Mouse (Mus musculus): ENCODE measurements at regions not wholly inside any gene's neighbourhood (a gene's known extent, or its start where the extent isn't known, plus 50 kb on each side); places are given as distances from the start of the nearest gene placed in this dataset.

DNA sequence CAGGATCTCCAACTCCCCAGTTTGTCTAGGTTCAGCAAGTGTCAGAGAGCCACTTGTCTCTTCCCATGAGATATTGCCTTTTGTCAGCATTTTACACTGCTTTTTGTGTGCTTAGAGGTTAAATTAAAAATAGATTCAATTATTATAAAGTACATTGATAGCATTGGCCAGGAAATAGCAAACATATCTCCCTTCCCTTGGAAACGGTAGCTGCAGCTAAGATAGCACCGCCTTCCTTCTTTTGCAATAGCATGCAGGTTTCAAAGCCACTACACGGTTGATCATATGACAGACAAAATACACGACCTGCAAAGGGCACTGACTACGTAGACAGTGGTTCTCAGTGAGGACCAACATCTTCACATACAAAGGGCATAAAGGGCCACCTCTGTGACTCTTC is 59.1 kb upstream of the Cnksr3 start:
- ATAC-seq (ENCODE audit: insufficient number of reproducible peaks, low FRiP score, low TSS enrichment), result no peak

- ATAC-seq (ENCODE audit: insufficient number of reproducible peaks, low FRiP score, low TSS enrichment), result peak; percentile 90
Observed at GRCm38 (mm10) chr10:7268386-7269033, 56.5 kb upstream of the Cnksr3 start.

GRCm38 (mm10) chr10:7267903-7268302 is 55.9 kb upstream of the Cnksr3 start:
- ATAC-seq (ENCODE audit: insufficient number of reproducible peaks, low FRiP score, low TSS enrichment), result peak; percentile 77

DNA sequence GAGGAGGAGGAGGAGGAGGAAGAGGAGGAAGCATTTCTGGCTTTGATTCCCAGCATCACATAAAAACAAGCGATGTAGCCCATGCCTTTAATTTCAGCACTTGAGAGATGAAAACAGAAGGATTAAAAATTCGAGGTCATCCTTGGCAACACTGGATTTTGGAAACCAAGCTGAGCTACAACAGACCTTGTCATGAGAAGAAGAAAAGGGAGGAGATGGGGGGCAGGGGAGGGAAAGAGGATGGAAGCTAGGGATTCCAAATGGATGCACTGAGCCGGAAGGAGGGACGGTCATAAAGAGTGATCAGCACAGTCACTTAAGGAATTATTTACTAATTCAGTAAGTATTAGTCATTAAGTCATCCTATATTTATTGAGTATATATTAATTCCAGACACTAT is 55.1 kb upstream of the Cnksr3 start:
- ATAC-seq (ENCODE audit: insufficient number of reproducible peaks, low FRiP score, low TSS enrichment), result no peak

- ATAC-seq (ENCODE audit: insufficient number of reproducible peaks, low FRiP score, low TSS enrichment), result no peak
Observed at GRCm38 (mm10) chr10:7265412-7265811, 53.4 kb upstream of the Cnksr3 start.

DNA sequence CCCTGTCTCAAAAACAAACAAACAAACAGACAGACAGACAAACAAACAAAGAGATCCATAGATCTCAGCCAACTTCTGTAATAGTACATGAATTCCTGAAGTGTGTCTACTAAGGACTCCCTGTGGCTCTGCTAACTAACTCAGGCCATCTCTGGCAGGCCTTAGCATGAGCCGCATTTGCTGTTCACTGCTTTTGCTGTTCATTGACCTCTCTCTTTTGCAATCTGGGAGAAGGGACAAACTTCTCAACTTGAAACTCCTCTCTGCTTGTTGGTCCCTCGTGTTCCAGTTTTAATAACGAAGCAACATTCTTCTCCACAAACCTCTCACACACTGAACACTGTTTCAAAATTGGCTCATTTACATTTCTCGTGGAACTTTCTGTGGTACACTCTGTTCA is 52.7 kb upstream of the Cnksr3 start:
- ATAC-seq (ENCODE audit: insufficient number of reproducible peaks, low FRiP score, low TSS enrichment), result no peak
